Mouse (Mus musculus) lung, adult 2 months (tissue): ENCODE measurements around the gene Cnksr3.

ENCODE experiments used
- CTCF ChIP-seq: fragments of 200-500 bp; IDR thresholded peaks from 2 replicates; pipeline ENCODE4 v1.5.1; 2011; ENCODE audit warnings: mild to moderate bottlenecking, low read length, control low read depth; ENCODE audit not compliant: insufficient read depth
- POLR2A ChIP-seq: fragments of 200-500 bp; IDR thresholded peaks from 2 replicates; pipeline ENCODE4 v1.6.1; 2011; ENCODE audit warnings: low read depth, mild to moderate bottlenecking, control low read depth, low read length, borderline replicate concordance; ENCODE audit errors: extremely low read depth

GRCm38 (mm10) chr10:7070100-7070835, 141.8 kb downstream of the Cnksr3 start:
- no peak for TF ChIP-seq CTCF
- no peak for TF ChIP-seq POLR2A
